Comparison of ENCODE assay signal across 9 mouse cellular contexts in genomic region chr4:120189941-120190340, GRCm38 (mm10). TPM values are rescaled to one million over a fixed set of nuclear protein-coding genes. Genes with fewer than 3 reads are reported as not detected.
A peak's percentile ranks its signal among the peaks of the same experiment; 100 is the strongest.
DNase-seq lines count a peak whose midpoint lies in the region; ATAC-seq and TF ChIP-seq lines count a peak whose summit lies in the region.
"Had no signal": no experiment of that assay in that cellular context is flagged by ENCODE, and none has a peak within 500 bp of the region (broad histone marks: within the 10 kb centered on the region; RNA-seq: fewer than 3 reads in every experiment).

No protein-coding gene starts in this region.

- H3K9ac ChIP-seq in embryonic facial prominence, embryonic 11.5 days (replicated peaks; ENCODE audit: low read length), result no peak overlapping the region
- H3K9ac ChIP-seq in midbrain, postnatal 0 days (replicated peaks; ENCODE audit: low read length, poor library complexity, severe bottlenecking), result no peak overlapping the region

- ATAC-seq in embryonic facial prominence, embryonic 11.5 days (replicated peaks; ENCODE audit: insufficient number of reproducible peaks, low FRiP score, low TSS enrichment, low read depth), result 0 out of 2 replicates have a peak, but pooled peaks have one; percentile 37
- ATAC-seq in midbrain, postnatal 0 days (ENCODE audit: low FRiP score), result peak; percentile 53
- no peak for ATAC-seq in megakaryocyte-erythroid progenitor cell, adult 5-6 weeks (replicated peaks; ENCODE audit: low FRiP score, low TSS enrichment, poor library complexity, severe bottlenecking)

- no peaks in the 10 kb centered on the region for H3K36me3 ChIP-seq in embryonic facial prominence, embryonic 11.5 days (replicated peaks; ENCODE audit: control insufficient read depth, insufficient read depth, low read depth, low read length)
- H3K36me3 ChIP-seq in midbrain, postnatal 0 days (ENCODE audit: insufficient read depth, low read length), result no peaks in the 10 kb centered on the region

- H3K27me3 ChIP-seq in embryonic facial prominence, embryonic 11.5 days (ENCODE audit: control insufficient read depth, insufficient read depth, low read length), result no peaks in the 10 kb centered on the region
- peaks cover 3% of the 10 kb centered on the region; the same call in 1 of the 2 replicates for H3K27me3 ChIP-seq in midbrain, postnatal 0 days (ENCODE audit: insufficient read depth, low read length)

- H3K27ac ChIP-seq in embryonic facial prominence, embryonic 11.5 days (replicated peaks; ENCODE audit: low read depth, low read length), result no peak overlapping the region
- no peak overlapping the region for H3K27ac ChIP-seq in midbrain, postnatal 0 days (ENCODE audit: low read depth, low read length)

- no peak overlapping the region for H3K4me3 ChIP-seq in embryonic facial prominence, embryonic 11.5 days (ENCODE audit: low read depth, low read length)
- H3K4me3 ChIP-seq in midbrain, postnatal 0 days (ENCODE audit: low read depth, low read length), result no peak overlapping the region

- H3K9me3 ChIP-seq in embryonic facial prominence, embryonic 11.5 days (replicated peaks; ENCODE audit: control insufficient read depth, low read length), result no peaks in the 10 kb centered on the region
- H3K9me3 ChIP-seq in midbrain, postnatal 0 days (ENCODE audit: low read length), result no peaks in the 10 kb centered on the region

- H3K4me1 ChIP-seq in embryonic facial prominence, embryonic 11.5 days (ENCODE audit: control insufficient read depth, insufficient read depth, low read length), result no peaks in the 10 kb centered on the region
- H3K4me1 ChIP-seq in midbrain, postnatal 0 days (ENCODE audit: insufficient read depth, low read length), result no peaks in the 10 kb centered on the region

- no peak for TF ChIP-seq CTCF in midbrain, postnatal 0 days (IDR thresholded peaks at IDR 0.05)

- no peak overlapping the region for H3K4me2 ChIP-seq in embryonic facial prominence, embryonic 11.5 days (ENCODE audit: low read depth, low read length)
- H3K4me2 ChIP-seq in midbrain, postnatal 0 days (ENCODE audit: low read depth, low read length, poor library complexity, severe bottlenecking), result no peak overlapping the region

- peak; percentile 51 for DNase-seq in brain, embryonic 18.5 days (ENCODE audit: low read depth, low spot score)
- no peak for DNase-seq in embryonic facial prominence, embryonic 11.5 days (ENCODE audit: low spot score)
- peak; percentile 58 for DNase-seq in large intestine, adult 2 months (ENCODE audit: low read depth, low spot score)
- DNase-seq in midbrain, postnatal 0 days (ENCODE audit: low spot score), result peak; percentile 83
- no peak for DNase-seq in lung, postnatal 14 days
- DNase-seq in kidney, adult 8-10 months, result no peak
- no peak for DNase-seq in urinary bladder, postnatal 10 days (ENCODE audit: low spot score)

- WGBS in embryonic facial prominence, embryonic 11.5 days, result 9% methylated on average over 2 of the region's 2 CpGs
- WGBS in large intestine, adult 2 months, result 11% methylated on average over 2 of the region's 2 CpGs
- 29% methylated on average over 2 of the region's 2 CpGs for WGBS in midbrain, postnatal 0 days

RNA-seq across cellular contexts. Expression of gene Edn2, which starts 28.9 kb away (rescaled TPM):
- polyA plus RNA-seq in embryonic facial prominence, embryonic 11.5 days (2014; fragmentation: Nextera tagmentation; extraction: Ambion mirVana), result 0.14 and 0.20 TPM in 2 replicates
- polyA plus RNA-seq in large intestine, adult 2 months (2012; rRNA removed), result 32.1 and 36.8 TPM in 2 replicates
- 0.38 TPM in 1 of 2 replicates, not detected in the other for total RNA-seq in midbrain, postnatal 0 days (2014; rRNA removed)
- polyA plus RNA-seq in midbrain, postnatal 0 days (2015; fragmentation: Nextera tagmentation; extraction: Ambion mirVana), result 0.10 and 0.29 TPM in 2 replicates
- total RNA-seq in megakaryocyte-erythroid progenitor cell, adult 5-6 weeks (2014; fragmentation: Nextera tagmentation), result not detected in 2 replicates
- total RNA-seq in megakaryocyte-erythroid progenitor cell, adult 5-6 weeks (2017), result not detected in 2 replicates
- polyA plus RNA-seq: spleen, adult 2 months had no signal

Comparison
In these comparisons a context has a peak if more than half of its experiments do, and no peak if none do; other contexts are left out.
1. DNase-seq: peak in brain, embryonic 18.5 days (single experiment), large intestine, adult 2 months (single experiment) and midbrain, postnatal 0 days (single experiment); none in embryonic facial prominence, embryonic 11.5 days (single experiment), lung, postnatal 14 days (single experiment), kidney, adult 8-10 months (0 of 2) and urinary bladder, postnatal 10 days (single experiment).
2. RNA of gene Edn2, which starts 28.9 kb away (polyA plus RNA-seq): 32.1 to 36.8 TPM in large intestine, adult 2 months; 0.14 to 0.20 TPM in embryonic facial prominence, embryonic 11.5 days and 0.10 to 0.29 TPM in midbrain, postnatal 0 days; every median in the first group is over 10 times any median in the second.